Mouse (Mus musculus) MEL (cell line): ENCODE measurements around the gene Olfr465-ps1.

Experiments
- CTCF ChIP-seq, 3 experiments: IDR thresholded peaks in 2 of 3; conservative IDR thresholded peaks in 1 of 3; 2 replicates each; pipeline ENCODE4 v1.5.1; 2011 to 2012; ENCODE audit warnings: low read length in 3 of 3, low read depth in 2 of 3, mild to moderate bottlenecking in 2 of 3, improper control_type of control experiment in 1 of 3, inconsistent platforms in 1 of 3, mixed read lengths in 1 of 3, moderate library complexity in 1 of 3; ENCODE audit not compliant: control insufficient read depth in 1 of 3, insufficient read depth in 1 of 3, poor library complexity in 1 of 3, severe bottlenecking in 1 of 3
- EP300 ChIP-seq, 2 experiments: IDR thresholded peaks; 2 replicates each; pipeline ENCODE4 v1.6.1; 2011; ENCODE audit warnings: improper control_type of control experiment in 2 of 2, low read length in 2 of 2, low read depth in 1 of 2, mild to moderate bottlenecking in 1 of 2
- GATA1 ChIP-seq: IDR thresholded peaks from 2 replicates; pipeline ENCODE4 v1.6.1; 2011; ENCODE audit warnings: low read depth, low read length, improper control_type of control experiment
- JUND ChIP-seq: IDR thresholded peaks from 2 replicates; pipeline ENCODE4 v1.6.1; 2011; ENCODE audit warnings: low read depth, mild to moderate bottlenecking, improper control_type of control experiment, low read length
- MEF2A ChIP-seq: IDR thresholded peaks from 2 replicates; pipeline ENCODE4 v1.6.1; 2014; ENCODE audit warnings: low read depth, mild to moderate bottlenecking, inconsistent platforms, low read length, improper control_type of control experiment; ENCODE audit not compliant: poor library complexity, insufficient replicate concordance, severe bottlenecking; ENCODE audit errors: extremely low read depth
- MXI1 ChIP-seq: IDR thresholded peaks from 2 replicates; pipeline ENCODE4 v1.6.1; 2011; ENCODE audit warnings: mild to moderate bottlenecking, low read depth, low read length, improper control_type of control experiment
- MYB ChIP-seq: IDR thresholded peaks from 2 replicates; pipeline ENCODE4 v1.6.1; 2011; ENCODE audit warnings: mild to moderate bottlenecking, low read depth, low read length, improper control_type of control experiment
- POLR2A ChIP-seq, 2 experiments: IDR thresholded peaks; 2 replicates each; pipeline ENCODE4 v1.6.1; 2011 to 2012; ENCODE audit warnings: low read length in 2 of 2, mild to moderate bottlenecking in 2 of 2, control low read depth in 1 of 2, improper control_type of control experiment in 1 of 2, low read depth in 1 of 2, moderate library complexity in 1 of 2; ENCODE audit not compliant: control insufficient read depth in 1 of 2, insufficient read depth in 1 of 2, poor library complexity in 1 of 2
- POLR2AphosphoS2 ChIP-seq: IDR thresholded peaks from 2 replicates; pipeline ENCODE4 v1.6.1; 2011; ENCODE audit warnings: low read length, improper control_type of control experiment
- RAD21 ChIP-seq: IDR thresholded peaks from 2 replicates; pipeline ENCODE4 v1.6.1; 2011; ENCODE audit warnings: mild to moderate bottlenecking, low read depth, low read length, improper control_type of control experiment

DNA sequence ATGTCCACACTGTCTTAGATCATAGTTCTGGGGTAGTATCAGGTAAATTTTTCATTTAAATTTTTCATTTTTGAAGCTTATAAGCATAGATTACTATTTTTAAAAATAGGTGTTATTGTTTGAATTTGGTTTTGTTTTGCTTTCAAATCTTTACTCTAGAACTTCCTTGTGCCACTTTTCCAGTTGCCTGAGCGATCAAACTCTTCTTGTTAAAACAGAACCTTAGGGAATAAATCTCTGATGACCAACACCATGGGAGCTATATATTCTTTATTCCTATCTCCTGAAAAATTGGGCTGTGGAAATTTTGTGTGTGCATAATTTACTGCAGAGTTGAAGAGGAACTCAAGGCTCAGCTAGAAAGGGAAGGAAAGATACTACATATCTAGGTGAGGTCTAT is 12.1 kb downstream of the Olfr465-ps1 start, which contains the start of gene Olfr466:
- TF ChIP-seq POLR2AphosphoS2 (no peak), MXI1 (no peak), CTCF (IDR thresholded peaks at IDR 0.05 in 2 of 3, conservative IDR thresholded peaks at IDR 0.05 in 1 of 3; ENCODE audit: control insufficient read depth in 1 of 3, insufficient read depth in 1 of 3, low read depth in 2 of 3, low read length in 3 of 3, poor library complexity in 1 of 3, severe bottlenecking in 1 of 3) (no peak), MEF2A (no peak), GATA1 (no peak), MYB (no peak), JUND (no peak), RAD21 (no peak), EP300 (IDR thresholded peaks at IDR 0.05; ENCODE audit: low read depth in 1 of 2, low read length in 2 of 2) (no peak), POLR2A (IDR thresholded peaks at IDR 0.05; ENCODE audit: control insufficient read depth in 1 of 2, insufficient read depth in 1 of 2, low read depth in 1 of 2, low read length in 2 of 2, poor library complexity in 1 of 2) (no peak)
